Mouse (Mus musculus): ENCODE results near the gene Upk1a.

DNA sequence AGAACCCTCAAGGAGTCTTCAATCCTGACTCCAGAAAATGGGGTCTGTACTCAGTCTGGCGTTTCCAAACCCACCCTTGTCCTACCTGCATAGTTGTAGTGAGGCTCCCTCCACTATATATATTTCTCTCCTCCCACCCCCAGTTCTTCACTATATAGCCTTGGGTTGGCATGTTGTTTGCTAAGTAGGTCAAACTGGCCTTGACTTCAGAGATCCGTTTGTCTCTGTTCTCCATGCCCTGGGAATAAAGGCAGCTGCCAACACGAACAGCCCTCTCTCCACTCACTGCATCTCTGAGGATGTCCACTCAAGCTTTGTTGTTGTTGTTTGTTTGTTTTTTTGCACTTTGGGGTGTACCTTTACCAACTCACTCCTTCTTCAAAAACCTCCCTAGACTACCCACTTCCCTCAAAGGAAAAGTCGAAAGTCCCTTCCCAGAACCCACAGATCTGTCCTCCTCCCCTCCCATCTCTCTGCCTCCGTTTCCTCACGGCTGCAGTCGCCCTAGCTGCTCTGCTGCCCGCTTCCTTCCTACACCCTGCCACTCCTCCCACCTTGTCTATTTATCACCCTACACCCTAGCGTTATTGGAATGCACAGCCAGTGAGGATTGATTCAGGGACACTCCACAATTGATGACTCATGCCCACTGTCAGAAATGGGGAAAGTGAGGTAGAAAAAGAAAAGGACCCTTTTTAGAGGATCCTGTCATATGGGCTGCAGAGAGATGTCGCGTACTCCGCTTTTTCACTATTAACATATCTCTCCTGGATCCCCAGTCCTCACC lies 53.8 kb downstream of the Upk1a start:
- TF ChIP-seq CTCF (IDR thresholded peaks at IDR 0.05; ENCODE audit: control insufficient read depth, insufficient read depth, insufficient read length) (no peak), MAX (IDR thresholded peaks at IDR 0.05) (no peak), CEBPB (IDR thresholded peaks at IDR 0.05; ENCODE audit: low read depth) (no peak), USF1 (IDR thresholded peaks at IDR 0.05; ENCODE audit: low read depth) (no peak), MYOD1 (IDR thresholded peaks at IDR 0.05; ENCODE audit: control insufficient read depth, insufficient read length, low read depth) (no peak), MYOG (IDR thresholded peaks at IDR 0.05; ENCODE audit: control insufficient read depth, extremely low read depth, insufficient read length) (no peak)
